Mouse (Mus musculus) spleen, postnatal 10 days (tissue): ENCODE data around the gene Guca2a.

Source experiments
- DNase-seq, 2 experiments: peaks; one replicate each; pipeline ENCODE4 v3.0.0; 2021 to 2022; ENCODE audit warnings: low spot score in 2 of 2

The Guca2a gene

DNA sequence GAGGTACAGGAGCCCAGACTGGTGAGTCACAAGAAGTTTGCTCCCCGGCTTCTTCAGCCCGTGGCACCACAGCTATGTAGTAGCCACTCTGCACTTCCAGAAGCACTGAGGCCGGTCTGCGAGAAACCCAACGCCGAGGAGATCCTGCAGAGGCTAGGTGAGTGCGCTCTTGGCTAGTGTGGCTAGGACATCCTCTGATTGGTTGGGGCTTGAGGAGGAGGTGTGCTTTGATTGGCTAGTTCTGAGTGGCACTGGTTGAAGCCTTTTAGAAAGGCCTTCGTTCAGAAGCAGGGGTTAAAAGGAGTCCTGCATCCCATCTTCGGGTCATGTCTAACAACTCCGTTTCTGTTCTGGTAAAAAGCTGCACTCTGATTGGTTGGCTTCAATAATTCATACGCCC, 1.2 kb downstream of the Guca2a start:
- no peak for DNase-seq

DNA sequence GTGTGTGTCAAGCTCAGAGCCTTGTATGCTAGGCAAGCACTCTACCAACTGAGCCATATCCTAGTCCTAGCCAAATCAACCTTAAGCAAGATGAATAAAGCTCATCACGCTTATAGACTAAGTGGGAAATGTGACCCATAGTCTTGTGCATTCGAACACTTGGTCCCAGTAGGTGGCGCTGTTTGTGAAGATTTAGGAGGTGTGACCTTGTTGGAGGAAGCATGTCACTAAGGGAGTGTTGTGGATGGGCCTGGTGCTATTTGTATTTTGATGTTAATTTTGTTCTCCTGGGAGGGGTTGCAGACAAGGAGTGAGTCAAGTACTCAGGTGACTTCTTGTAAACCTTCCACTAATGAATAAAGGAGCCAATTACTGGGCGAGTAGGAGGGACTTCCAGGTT, 5.2 kb downstream of the Guca2a start:
- no peak for DNase-seq

DNA sequence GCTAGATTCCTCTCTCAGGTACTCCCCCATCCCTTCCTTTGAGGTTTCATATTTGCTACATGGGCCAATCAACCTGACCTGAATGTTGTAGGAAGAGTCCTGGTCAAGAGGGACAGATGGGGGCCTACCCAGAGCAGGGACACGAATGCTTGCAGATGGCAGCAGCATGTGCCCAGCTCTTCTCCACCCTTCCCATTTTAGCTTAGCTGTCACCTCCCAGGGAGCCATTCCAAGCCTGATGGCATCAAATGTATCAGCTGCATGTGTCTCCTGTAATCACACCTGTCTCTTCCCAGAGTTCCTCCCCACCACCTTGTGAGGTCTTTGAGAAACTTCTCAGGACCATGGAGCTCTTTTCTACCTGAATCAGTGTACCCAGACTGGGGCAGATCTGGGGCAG, 19.5 kb downstream of the Guca2a start:
- DNase-seq: no peak

DNA sequence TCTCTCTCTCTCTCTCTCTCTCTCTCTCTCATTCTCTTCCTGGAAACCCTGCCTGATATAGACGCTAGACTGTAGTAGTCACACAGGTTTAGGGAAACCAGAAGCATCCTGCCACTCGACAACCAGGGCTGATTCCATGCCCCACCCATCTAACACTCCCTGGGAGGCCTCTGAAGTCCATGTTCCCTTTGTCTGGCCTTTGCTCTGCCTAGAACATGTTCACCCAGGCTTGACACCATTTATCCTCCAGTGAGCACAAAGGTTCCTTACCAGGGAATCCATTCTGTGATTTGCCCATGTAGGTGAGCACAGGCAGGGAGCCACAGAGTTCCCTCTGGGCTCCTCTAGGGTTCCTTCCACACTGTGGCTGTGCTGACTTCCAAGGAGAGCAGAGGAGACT, 20.7 kb downstream of the Guca2a start:
- no peak for DNase-seq

DNA sequence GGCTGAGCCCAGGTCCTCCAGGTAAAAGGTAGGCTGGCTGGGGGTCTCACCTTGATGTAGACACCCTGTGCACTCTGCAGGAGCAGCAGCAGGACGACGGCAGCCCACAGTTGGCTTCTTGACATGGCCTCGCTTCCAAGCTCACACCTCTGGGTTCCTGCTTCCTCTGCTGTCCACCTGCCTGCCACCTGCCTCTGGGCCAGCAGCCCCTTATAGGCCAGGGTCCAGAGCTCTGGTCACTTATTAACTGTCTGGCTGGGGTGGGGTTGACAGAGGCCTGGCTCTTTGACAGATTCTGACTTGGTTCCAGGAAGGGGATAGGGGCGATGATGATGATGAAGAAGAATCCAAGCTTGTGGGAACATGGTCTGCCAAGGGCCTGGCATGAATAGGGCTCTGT, 21.2 kb downstream of the Guca2a start, which contains the start of gene Guca2b:
TSS of gene Guca2b (minus strand) at position 224 of the 400 bp plus-strand sequence.
- no peak for DNase-seq

DNA sequence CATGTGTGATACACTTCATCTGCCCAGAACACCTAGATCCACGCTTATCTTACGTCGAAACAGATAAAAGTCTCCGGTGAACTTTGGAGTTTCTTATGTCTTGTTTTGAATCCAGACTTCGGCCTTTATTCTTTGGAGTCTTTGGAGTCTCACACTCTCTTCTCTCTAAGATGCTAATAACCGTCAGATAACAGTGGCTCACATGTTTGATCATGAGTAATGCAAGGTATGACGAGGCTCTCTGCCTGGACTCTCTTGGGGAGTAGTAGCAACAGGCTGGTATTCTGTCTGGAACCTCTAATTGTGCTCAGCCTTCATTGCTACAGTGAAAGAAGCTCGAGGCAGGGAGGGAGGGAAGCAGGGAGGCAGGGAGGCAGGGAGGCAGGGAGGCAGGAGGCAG, 22.5 kb downstream of the Guca2a start:
- DNase-seq: no peak

DNA sequence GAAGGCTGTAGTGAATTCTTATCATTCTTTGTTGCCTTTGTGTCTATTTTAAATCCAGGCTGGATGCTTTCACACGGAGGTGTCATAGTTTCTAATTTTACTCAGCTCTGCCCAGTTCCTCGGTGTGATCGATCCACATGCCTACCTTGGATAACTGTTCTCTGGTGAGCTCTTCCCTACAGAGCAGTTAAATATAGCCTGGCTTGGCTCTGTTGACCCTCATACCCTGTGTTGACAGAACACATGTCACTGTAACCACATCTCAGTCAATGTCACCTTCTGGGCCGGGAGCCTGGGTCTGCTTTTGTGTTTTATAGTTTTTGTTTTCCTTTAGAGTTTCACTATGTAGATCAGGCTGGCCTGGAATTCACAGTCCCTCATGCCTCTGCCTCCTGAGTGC, 24.6 kb downstream of the Guca2a start:
- DNase-seq: no peak

DNA sequence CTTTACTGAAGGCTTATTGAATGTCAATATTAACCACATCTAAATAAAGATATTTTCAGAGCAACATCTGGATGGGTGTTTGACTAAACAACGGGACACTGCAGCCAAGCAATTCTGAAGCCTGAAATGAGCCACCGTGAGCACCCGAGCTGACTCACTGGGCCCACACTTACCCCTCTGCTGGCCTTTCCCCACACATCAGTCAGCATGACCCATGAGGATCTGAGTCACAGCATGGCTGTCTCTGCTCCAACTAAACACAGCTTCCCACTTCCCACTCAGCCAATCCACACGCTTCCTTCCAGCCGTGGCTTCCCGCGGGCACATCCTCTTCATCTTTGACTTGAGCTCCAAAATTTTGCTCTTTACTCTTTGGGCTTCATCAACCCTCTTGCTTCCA, 25.5 kb downstream of the Guca2a start:
- DNase-seq: no peak

DNA sequence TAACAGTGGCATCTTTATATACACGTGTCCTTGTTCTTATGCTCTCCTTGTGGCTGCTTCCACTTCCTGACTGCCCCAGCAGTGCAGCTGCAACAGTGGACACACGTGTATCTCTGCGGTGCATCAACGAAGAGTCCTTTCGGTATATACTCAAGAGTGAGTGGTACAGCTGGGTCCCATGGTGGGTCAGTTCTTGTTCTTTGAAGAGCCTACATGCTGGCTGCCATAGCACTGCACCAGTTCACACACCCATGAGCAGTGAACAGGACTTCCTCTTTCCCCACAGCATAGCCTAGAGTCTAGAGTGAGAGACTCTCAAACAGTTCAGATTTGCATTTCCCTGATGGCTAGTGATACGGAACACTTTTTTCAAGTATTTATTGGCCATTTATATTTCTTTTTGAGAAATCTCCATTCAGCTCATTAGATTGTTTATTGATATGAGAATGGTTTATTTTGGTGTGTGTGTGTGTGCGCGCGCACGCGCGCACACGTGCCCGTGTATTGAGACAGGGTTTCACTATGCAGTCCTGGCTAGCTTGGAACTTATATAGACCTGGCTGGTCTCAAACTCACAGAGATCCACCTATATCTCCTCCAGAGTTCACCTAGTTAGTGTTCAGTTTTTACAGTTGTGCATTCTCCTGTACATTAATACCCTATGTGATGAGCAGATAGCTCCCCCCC, 26.0 kb downstream of the Guca2a start:
- peak in 1 of 2 experiments; percentile 32 for DNase-seq

DNA sequence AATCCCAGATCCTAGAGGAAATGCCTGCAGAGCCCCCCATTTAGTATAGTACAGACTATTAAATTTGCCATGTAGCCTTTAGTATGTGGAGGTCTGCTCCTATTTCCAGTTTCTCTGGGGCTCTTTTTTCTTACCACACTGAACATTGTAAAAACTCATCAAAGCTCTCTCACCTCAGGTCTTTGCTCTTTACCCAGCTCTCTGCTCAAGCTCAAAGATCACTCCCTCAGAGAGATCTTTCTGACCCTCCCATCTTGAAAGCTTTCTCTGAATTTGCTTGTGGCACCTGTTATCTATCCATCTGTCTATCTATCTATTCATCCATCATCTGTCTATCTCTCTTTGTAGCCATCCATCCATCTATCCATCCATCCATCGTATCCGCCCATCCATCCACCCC, 27.7 kb downstream of the Guca2a start:
- no peak for DNase-seq

DNA sequence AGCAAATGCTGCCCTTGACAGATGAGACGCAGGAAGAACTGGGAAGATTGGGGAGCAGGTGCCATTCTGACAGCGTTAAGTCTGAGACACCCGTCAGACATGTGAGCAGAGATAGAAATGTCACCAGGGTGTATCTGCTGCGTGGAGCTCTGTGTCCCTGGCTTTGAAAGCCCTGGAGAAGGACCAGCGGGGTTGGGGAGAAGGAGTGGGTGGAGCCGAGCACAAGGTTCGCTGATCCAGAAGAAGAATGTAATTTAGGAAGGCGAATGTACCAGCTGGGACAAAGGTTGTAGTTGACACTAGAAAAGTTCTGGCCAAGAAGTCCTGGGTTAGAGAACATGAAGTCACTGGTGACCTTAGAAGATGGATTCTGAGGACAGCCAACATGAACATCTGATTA, 28.6 kb downstream of the Guca2a start:
- no peak for DNase-seq

DNA sequence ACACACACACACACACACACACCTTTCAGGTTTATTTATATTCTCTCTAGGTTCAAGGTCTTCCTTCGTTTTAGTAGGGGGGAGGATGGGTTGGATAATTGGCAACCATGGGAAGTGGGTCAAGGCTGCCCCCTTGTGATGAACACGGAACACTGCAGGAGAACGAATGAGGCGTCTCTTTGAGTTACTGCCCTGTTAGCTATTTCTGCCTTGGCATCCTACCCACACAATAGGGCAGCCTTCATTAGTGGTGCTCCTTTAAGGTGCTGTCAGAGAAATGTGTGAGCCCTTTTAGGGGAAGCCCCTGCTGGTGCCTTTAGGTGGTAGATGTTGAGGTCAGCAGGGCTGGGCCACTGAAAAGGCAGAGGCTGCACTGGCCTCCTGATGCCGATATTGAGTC, 29.9 kb downstream of the Guca2a start:
- DNase-seq: peak in 1 of 2 experiments; percentile 33

DNA sequence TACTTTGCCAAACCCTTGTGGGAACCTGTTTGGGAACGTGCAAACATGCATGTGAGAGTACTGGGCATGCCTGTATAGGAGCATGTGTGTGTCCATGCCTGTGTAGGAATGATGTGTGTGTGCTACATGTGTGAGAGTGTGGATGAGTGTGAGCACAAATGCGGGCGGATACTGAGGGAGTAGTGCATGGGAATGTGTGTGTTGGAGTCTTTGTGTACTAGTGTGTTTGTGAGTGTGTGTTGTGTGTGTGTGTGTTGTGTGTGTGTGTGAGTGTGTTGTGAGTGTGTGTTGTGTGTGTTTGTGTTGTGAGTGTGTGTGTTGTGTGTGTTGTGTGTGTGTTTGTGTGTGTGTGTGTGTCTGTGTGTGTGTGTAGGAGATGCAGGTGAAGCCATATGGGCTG, 30.7 kb downstream of the Guca2a start:
- DNase-seq: no peak

DNA sequence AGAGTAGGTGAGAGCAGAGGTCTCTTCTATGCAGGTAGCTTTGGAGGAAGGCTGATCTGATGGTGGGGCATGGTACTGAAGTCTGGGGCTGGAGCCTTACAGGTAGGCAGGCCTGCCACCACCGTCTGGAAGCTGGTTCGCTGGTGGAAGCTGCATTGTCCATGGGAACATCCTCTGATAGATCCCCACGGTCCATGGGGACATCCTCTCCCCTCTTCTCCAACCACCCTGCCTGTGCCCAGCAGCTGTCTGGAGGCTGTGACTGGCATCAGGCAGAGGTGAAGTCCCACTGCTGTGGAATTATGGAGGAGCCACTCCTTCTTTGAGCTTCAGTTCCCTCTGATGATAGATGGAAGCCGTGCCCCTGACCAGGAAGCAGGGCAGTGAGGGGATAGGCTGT, 31.1 kb downstream of the Guca2a start:
- DNase-seq: no peak

DNA sequence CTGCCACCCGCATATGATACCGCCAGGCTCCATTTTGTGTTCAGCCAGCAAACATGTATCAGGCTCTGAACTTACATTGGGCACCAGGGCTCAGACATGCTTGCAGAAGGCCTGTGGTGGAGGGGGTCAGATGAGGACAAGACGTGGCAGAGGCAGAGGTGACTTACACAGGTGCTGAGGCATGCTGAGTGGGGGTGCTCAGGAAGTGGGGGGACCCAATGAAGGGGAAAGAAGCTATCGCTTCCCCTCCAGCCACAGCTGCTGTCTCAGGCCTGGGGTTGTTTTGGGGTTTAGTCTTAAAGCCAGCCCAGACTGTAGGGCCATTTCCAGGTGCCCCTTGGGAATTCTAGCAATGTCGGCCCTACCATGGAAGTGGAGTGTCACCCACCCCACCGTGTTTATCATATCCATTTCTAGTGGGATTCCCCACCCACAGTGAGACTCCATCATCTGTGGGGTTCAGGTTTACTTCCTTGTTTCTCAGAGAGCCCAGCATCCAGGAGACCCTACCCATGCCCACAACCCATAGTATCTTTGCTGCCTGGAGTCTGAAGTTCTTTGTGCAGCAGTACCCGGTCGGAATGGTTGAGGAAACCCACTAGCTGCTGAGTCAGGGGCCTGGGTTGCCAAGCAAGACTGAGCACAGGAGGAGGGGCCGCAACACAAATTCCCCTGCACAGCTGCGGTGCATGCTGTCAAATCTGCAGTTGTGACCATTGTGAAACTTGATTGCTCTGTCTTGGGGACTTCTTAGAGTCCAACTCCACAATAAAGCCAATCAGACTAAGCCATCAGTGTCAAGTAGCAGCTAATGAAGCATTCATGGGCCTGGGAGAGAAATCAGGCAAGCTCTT, 32.1 kb downstream of the Guca2a start:
- DNase-seq: peak in 1 of 2 experiments; percentile 62

DNA sequence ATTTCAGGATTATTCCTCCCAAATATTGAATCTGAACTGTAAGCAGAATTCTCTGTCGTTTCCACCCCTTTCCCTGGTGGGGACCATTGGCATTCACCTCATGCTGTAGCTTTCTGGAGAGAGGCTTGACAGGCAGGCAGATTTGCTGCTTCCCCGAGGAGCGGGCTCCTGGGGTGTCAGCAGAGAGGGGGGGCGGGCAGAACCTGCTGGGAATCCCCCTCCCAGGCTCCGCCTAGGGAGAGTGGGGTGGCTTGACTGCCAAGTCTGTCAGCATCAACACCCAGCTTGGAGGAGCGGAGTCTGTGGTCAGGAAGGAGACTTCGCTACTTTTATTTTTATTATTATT, 32.7 kb downstream of the Guca2a start:
- no peak for DNase-seq

DNA sequence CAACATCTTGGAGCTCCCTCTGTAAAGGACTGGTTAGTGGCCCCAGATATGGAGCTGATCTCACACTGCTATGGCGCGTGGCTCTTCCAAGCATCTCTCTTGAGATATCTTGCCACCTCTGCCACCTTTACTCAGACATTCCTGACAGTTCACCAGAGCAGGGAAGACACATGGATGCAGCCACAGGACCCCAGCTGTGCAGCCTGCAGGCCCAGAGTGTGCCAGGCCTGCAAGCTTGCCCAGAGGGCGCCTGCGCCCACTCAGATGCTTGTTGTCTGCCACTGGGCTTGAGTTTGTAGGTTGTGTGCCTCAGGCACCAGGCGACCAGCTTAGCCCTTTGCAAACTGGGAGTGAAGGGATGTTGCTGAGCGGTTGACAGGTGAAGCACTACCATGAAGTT, 33.2 kb downstream of the Guca2a start:
- no peak for DNase-seq

DNA sequence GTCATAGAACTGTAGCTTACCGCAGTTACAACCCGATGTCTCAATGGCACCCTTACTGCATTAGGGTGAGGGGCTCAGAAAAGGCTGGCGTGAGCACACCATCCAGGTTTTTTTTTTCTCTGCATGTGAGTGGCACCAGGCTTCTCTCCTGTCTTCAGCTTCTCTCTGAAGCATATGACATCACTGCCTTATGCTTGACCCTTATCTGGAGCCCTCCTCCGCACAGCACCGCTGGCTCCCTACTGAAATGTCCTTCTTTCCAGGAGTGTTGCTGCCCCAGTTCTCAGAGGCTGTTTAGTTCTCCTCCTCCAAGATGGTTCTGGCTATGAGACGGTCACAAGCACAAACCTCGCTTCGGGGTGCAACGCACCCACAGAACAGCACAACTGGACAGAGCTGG, 33.7 kb downstream of the Guca2a start:
- no peak for DNase-seq

DNA sequence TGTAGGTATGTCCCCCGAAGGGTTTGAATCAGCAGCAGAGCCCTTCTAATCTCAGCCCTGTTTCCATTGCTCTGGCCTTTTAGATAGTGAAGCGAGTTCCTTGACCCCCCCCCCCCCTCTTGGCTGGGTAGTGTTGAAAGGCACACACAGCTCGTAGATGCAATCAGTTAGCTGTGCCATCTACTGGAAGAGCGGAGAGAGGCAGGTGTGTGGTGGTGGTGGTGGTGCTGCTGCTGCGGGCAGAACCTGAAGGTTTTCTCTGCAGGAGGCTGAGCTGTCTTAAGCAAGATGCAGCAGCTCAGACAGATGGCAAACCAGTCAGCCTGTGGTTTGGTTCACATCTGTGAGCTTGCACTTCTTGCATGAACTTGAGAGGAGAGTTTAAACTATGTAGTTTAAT, 35.2 kb downstream of the Guca2a start:
- DNase-seq: no peak

DNA sequence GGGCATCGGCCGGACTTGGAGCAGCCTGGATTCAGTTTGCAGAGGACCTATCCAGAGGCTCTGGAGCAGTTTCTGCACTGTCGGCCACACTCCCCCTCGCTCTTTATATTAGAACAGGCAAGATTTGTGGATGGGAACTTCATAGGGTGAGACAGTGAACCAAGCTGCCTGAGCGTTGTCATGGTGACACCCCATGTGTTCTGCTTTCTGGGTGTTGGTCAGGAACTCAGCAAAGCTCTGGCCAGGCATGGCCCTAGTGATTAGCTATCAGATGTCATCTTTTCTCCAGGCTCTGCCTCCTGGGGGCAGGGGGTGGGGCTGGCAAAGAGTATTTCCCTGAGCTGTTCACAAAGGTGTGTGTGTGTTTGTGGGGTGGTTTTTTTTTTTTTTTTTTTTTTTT, 45.1 kb downstream of the Guca2a start:
- DNase-seq: no peak

DNA sequence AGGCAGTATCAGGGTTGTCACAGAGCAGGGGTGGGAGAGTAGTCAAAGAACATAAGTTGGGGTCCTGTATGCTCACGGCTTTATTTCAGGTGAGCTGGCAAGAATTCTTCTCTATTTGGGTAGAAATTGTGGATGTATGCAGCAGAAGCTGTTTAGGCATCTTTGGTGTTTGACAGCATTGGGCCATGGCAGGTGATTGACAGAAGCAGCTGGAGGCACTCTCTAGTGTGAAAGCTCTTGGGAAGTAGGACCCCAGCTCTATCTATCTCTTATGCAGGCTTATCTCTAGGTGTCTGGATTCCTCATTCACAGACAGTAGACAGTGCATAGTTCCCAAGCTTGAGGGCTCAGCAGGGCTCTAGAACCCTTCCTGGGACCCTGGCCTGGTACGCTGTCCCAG, 48.2 kb downstream of the Guca2a start:
- DNase-seq: no peak
